Mouse (Mus musculus): ENCODE data around the gene Tomm70a. TPM values are rescaled to one million over a fixed set of nuclear protein-coding genes. Genes with fewer than 3 reads are reported as not detected.

The Tomm70a gene
- total and polyA plus RNA-seq, 3 experiments, result 112 to 194 (median 129) TPM

GRCm38 (mm10) chr16:57189493-57189892, 68.0 kb downstream of the Tomm70a start:
- Histone ChIP-seq H3K9ac (ENCODE audit: insufficient read depth, low read depth) (no peak overlapping the region), H3K36me3 (replicated peaks in 1 of 2; ENCODE audit: control insufficient read depth in 1 of 2, insufficient read depth in 1 of 2, low read length in 1 of 2) (peaks cover 34 to 63% of the 10 kb centered on the region in 2 experiments), H3K27me3 (replicated peaks) (no peaks in the 10 kb centered on the region), H3K9me3 (replicated peaks; ENCODE audit: low read length) (no peaks in the 10 kb centered on the region), H3K4me2 (ENCODE audit: insufficient read depth, low read depth, poor library complexity, severe bottlenecking) (no peak overlapping the region), H3K79me2 (replicated peaks; ENCODE audit: control insufficient read depth, extremely low read depth, insufficient read depth, poor library complexity, severe bottlenecking) (no peaks in the 10 kb centered on the region), H3K27ac (ENCODE audit: insufficient read depth, low read depth) (no peak overlapping the region), H3K4me3 (replicated peaks in 1 of 3; ENCODE audit: low read depth in 2 of 3, low read length in 2 of 3, poor library complexity in 1 of 3) (no peak overlapping the region), H3K4me1 (ENCODE audit: control insufficient read depth in 1 of 2, insufficient read depth in 2 of 2) (peaks cover 4 to 23% of the 10 kb centered on the region in 2 experiments; a peak in 3 of 4 replicates)
- dilution Hi-C loops (cut with MboI; ENCODE audit: extremely low pct_ligation_motif_present, extremely low pct_unique_long_range_greater_than_20kb, low sequenced_read_pairs), result no loop called here
- in situ Hi-C loops (cut with MboI; ENCODE audit: low pct_ligation_motif_present, low pct_unique_long_range_greater_than_20kb, low sequenced_read_pairs), result no loop called here
- TF ChIP-seq MAFK (IDR thresholded peaks at IDR 0.05; ENCODE audit: insufficient replicate concordance, low read length), result peak; percentile 44; the same call in 1 of the 2 replicates
- peak; percentile 27; the same call in 1 of the 2 replicates for TF ChIP-seq ETS1 (conservative IDR thresholded peaks at IDR 0.05; ENCODE audit: low read depth, low read length)
- no peak for TF ChIP-seq ZKSCAN1 (IDR thresholded peaks at IDR 0.05; ENCODE audit: borderline replicate concordance, low read depth, low read length)
- peak; percentile 21; the same call in 1 of the 2 replicates for TF ChIP-seq EP300 (IDR thresholded peaks at IDR 0.05; ENCODE audit: low read length)
- DNase-seq (ENCODE audit: extremely low read depth), result peak; percentile 71

GRCm38 (mm10) chr16:57190390-57190789, 68.9 kb downstream of the Tomm70a start:
- Histone ChIP-seq H3K4me3 (replicated peaks in 1 of 3; ENCODE audit: low read depth in 2 of 3, low read length in 2 of 3, poor library complexity in 1 of 3) (no peak overlapping the region), H3K79me2 (replicated peaks; ENCODE audit: control insufficient read depth, extremely low read depth, insufficient read depth, poor library complexity, severe bottlenecking) (no peaks in the 10 kb centered on the region), H3K9ac (ENCODE audit: insufficient read depth, low read depth) (no peak overlapping the region), H3K27ac (ENCODE audit: insufficient read depth, low read depth) (no peak overlapping the region), H3K9me3 (replicated peaks; ENCODE audit: low read length) (no peaks in the 10 kb centered on the region), H3K4me1 (ENCODE audit: control insufficient read depth in 1 of 2, insufficient read depth in 2 of 2) (peaks cover 4 to 23% of the 10 kb centered on the region in 2 experiments; a peak in 3 of 4 replicates), H3K4me2 (ENCODE audit: insufficient read depth, low read depth, poor library complexity, severe bottlenecking) (no peak overlapping the region), H3K27me3 (replicated peaks) (no peaks in the 10 kb centered on the region), H3K36me3 (replicated peaks in 1 of 2; ENCODE audit: control insufficient read depth in 1 of 2, insufficient read depth in 1 of 2, low read length in 1 of 2) (peaks cover 33 to 68% of the 10 kb centered on the region in 2 experiments)
- TF ChIP-seq ZC3H11A (IDR thresholded peaks at IDR 0.05; ENCODE audit: low read depth, low read length), result no peak
- peak; percentile 80 for TF ChIP-seq MAFK (IDR thresholded peaks at IDR 0.05; ENCODE audit: insufficient replicate concordance, low read length)
- TF ChIP-seq JUND (conservative IDR thresholded peaks at IDR 0.05; ENCODE audit: low read depth, low read length), result no peak
- no peak for TF ChIP-seq ZMIZ1 (IDR thresholded peaks at IDR 0.05; ENCODE audit: low read depth, low read length)
- no peak for TF ChIP-seq ELF1 (IDR thresholded peaks at IDR 0.05; ENCODE audit: low read depth, low read length)
- no peak for TF ChIP-seq RAD21 (IDR thresholded peaks at IDR 0.05; ENCODE audit: low read depth, low read length)
- TF ChIP-seq MXI1 (IDR thresholded peaks at IDR 0.05; ENCODE audit: low read depth, low read length), result no peak
- DNase-seq (ENCODE audit: extremely low read depth), result no peak
- dilution Hi-C loops (cut with MboI; ENCODE audit: extremely low pct_ligation_motif_present, extremely low pct_unique_long_range_greater_than_20kb, low sequenced_read_pairs) (no loop called here), in situ Hi-C loops (cut with MboI; ENCODE audit: low pct_ligation_motif_present, low pct_unique_long_range_greater_than_20kb, low sequenced_read_pairs) (no loop called here)

GRCm38 (mm10) chr16:57191214-57191613, 69.7 kb downstream of the Tomm70a start:
- no peak for DNase-seq (ENCODE audit: extremely low read depth)
- TF ChIP-seq CTCF (conservative IDR thresholded peaks at IDR 0.05 in 1 of 2, IDR thresholded peaks at IDR 0.05 in 1 of 2; ENCODE audit: low read depth in 2 of 2, low read length in 2 of 2), result no peak
- TF ChIP-seq JUN (IDR thresholded peaks at IDR 0.05; ENCODE audit: insufficient read depth, low read depth, low read length), result no peak
- no peak for TF ChIP-seq MXI1 (IDR thresholded peaks at IDR 0.05; ENCODE audit: low read depth, low read length)
- no peak for TF ChIP-seq SMC3 (IDR thresholded peaks at IDR 0.05; ENCODE audit: low read depth, low read length)
- no peak for TF ChIP-seq ELF1 (IDR thresholded peaks at IDR 0.05; ENCODE audit: low read depth, low read length)
- Histone ChIP-seq H3K27ac (ENCODE audit: insufficient read depth, low read depth) (no peak overlapping the region), H3K79me2 (replicated peaks; ENCODE audit: control insufficient read depth, extremely low read depth, insufficient read depth, poor library complexity, severe bottlenecking) (no peaks in the 10 kb centered on the region), H3K4me1 (ENCODE audit: control insufficient read depth in 1 of 2, insufficient read depth in 2 of 2) (peaks cover 4 to 24% of the 10 kb centered on the region in 2 experiments; a peak in 3 of 4 replicates), H3K27me3 (replicated peaks) (no peaks in the 10 kb centered on the region), H3K36me3 (replicated peaks in 1 of 2; ENCODE audit: control insufficient read depth in 1 of 2, insufficient read depth in 1 of 2, low read length in 1 of 2) (peaks cover 30 to 62% of the 10 kb centered on the region in 2 experiments), H3K9ac (ENCODE audit: insufficient read depth, low read depth) (no peak overlapping the region), H3K4me3 (replicated peaks in 1 of 3; ENCODE audit: low read depth in 2 of 3, low read length in 2 of 3, poor library complexity in 1 of 3) (no peak overlapping the region), H3K9me3 (replicated peaks; ENCODE audit: low read length) (no peaks in the 10 kb centered on the region), H3K4me2 (ENCODE audit: insufficient read depth, low read depth, poor library complexity, severe bottlenecking) (no peak overlapping the region)
- in situ Hi-C loops (cut with MboI; ENCODE audit: low pct_ligation_motif_present, low pct_unique_long_range_greater_than_20kb, low sequenced_read_pairs) (no loop called here), dilution Hi-C loops (cut with MboI; ENCODE audit: extremely low pct_ligation_motif_present, extremely low pct_unique_long_range_greater_than_20kb, low sequenced_read_pairs) (no loop called here)
